Mouse (Mus musculus) heart, adult 18-20 months (tissue): ENCODE data around the gene Psmd2. TPM values are rescaled to one million over a fixed set of nuclear protein-coding genes. Genes with fewer than 3 reads are reported as not detected.

Experiments
- DNase-seq, 2 experiments: peaks; one replicate each; pipeline ENCODE4 v3.0.0; 2021 to 2022; ENCODE audit warnings: mixed read lengths in 1 of 2
- long read RNA-seq, 2 experiments: library from polyadenylated mRNA; stranded (forward); transcript quantifications; one replicate each; pipeline ENCODE4 v2.0.0; 2021
- total RNA-seq, 2 experiments: library from RNA; stranded (reverse); gene quantifications; 2 replicates each; pipeline ENCODE4 v1.2.3; 2021

Gene Psmd2
- total RNA-seq, result 100 to 1,000 TPM; 208 to 217 TPM
- long read RNA-seq, experiment 1, transcript Psmd2-201 (21 exons, 2,961 nt), result major isoform, 228 of 280 reads
- long read RNA-seq, experiment 1, partial matches to known transcripts, result 41 of 280 reads
- long read RNA-seq, experiment 1, other reads (novel, unspliced or antisense), result 11 of 280 reads
- long read RNA-seq, experiment 2, transcript Psmd2-201 (21 exons, 2,961 nt), result major isoform, 88 of 133 reads
- long read RNA-seq, experiment 2, partial matches to known transcripts, result 40 of 133 reads
- long read RNA-seq, experiment 2, other reads (novel, unspliced or antisense), result 5 of 133 reads

DNA sequence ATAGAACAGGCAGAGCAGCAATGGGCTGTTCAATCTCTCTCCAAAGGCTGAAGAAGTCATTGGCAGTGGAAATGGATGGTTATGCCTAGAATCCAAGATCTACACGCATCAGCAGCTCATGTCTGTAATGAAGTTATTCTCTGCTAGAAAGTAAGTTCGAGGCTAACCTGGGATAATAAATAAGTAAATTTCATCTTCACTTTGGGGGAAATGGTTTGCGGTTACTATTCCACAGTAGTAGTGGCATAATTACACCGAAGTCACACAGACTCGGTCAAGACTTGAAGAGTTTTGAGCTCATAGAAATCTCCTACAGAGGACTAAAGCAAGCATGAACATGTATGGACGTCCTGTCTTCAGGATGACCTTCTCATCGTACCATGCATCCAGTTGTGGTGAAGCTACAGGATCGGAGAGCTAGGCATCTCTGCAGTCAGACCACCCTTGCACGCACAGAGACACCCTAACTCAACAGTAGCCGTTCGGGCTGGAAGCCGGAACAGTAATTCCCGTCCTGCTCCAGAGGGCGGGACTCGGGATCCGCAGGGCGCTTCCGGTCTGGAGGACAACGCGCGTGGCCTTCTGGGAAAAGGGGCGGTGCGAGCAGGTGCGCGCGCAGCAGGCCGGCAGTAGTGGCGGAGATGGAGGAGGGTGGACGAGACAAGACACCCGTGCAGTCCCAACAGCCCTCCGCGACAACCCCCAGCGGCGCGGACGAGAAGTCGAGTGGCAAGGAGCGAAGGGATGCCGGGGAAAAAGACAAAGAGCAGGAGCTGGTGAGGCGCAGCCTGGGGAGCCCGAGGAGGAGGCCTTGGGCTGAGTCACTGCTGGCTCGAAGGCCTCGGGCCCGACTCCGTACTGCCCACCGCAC, at the start of gene Psmd2:
Gene Psmd2 (plus strand): TSS at position 577 of the 871 bp plus-strand sequence.
- peak; percentile 97 to 99 for DNase-seq

- DNase-seq, result no peak
Measured at GRCm38 (mm10) chr16:20604705-20605104, 46.7 kb upstream of the Psmd2 start.

DNA sequence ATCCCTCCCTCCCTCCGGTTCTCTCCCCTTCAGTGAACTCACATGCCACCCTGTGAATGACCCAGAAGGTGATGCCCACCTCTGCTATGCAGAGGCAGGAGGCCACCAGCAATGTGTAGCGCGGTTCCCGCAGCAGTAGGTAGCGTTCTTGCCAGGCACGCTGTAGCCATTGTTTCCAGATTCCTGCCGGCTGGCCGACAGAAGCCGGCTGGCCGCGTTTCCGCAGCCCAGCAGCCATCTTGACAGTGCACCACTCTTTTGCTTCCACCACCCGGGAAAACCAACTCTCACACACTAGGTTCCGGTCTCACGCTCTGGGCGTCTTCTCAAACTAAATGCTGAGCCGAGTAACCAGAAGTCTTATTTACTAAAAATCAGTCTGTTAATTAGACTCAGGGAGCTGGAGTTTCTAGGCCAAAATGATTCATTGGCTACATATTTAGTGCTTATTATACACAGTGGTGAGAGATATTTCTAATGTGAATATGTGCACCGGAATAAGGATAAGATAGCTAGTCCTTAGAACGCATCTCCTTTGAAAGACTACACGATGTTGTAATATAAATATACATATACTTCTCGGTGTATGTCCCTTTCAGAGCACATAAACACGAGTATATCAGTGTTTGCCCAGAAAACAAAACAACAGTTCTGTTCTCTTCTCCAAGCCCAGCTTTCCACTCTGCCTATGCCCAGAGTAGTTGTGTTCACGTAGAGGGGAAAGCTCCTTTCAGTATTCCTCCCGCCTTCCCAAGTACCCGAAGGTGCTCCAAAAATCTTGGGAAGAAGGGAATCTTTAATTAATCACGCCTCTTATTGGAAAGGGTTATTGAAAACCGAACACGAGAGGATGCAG, 40.7 kb upstream of the Psmd2 start:
- peak; percentile 73 to 86 for DNase-seq

DNA sequence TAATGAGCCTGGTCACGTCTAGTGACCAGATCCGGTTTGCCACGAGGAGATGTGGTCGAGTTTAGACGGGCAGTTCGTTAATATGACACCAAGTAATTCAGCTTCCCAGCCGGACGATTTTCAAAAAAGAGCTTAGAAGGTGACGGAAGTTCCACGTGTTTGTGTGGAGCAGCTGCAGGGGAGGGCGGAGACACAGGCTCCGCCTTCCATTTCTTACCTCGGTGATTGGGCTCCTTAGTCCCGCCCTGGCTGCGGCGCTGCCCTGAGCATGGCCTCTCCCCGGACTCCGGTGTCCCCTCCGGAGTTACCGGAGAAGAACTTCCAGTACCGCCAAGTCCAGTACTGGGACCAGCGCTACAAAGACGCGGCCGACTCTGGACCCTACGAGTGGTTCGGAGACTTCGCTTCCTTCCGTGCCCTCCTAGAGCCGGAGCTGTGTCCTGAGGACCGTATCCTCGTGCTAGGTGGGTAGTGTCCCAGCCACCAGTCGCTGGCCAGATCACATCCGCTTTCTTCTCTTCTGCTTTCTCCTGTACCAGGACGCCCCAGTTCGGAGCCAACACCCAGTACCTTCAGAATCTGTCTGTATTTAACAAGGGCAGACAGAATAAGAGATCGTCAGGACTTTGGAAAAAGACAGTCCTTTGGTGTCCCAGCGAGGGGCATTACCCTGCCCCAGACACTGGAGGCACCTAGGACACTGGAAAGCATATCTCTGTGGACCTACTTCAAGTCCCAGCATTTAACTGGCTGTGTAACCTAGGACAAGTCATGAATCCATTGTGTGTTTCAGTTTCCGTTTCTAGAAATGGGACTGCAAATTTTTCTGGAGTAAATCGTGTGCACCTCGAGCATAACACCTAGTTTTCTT, 39.9 kb upstream of the Psmd2 start, which contains the start of the genes Eef1akmt4, Gm49333 and Alg3:
Gene Eef1akmt4 (plus strand): TSS at position 237 of the 871 bp plus-strand sequence.
Gene Gm49333 (plus strand): TSS at position 254 of the 871 bp plus-strand sequence.
Gene Alg3 (minus strand): TSS at position 379 of the 871 bp plus-strand sequence.
- peak; percentile 87 to 94 for DNase-seq

GRCm38 (mm10) chr16:20619541-20620398, 31.7 kb upstream of the Psmd2 start:
- peak; percentile 14 to 39 for DNase-seq

GRCm38 (mm10) chr16:20620399-20620735, 31.1 kb upstream of the Psmd2 start:
- DNase-seq, result peak in 1 of 2 experiments; percentile 17

DNA sequence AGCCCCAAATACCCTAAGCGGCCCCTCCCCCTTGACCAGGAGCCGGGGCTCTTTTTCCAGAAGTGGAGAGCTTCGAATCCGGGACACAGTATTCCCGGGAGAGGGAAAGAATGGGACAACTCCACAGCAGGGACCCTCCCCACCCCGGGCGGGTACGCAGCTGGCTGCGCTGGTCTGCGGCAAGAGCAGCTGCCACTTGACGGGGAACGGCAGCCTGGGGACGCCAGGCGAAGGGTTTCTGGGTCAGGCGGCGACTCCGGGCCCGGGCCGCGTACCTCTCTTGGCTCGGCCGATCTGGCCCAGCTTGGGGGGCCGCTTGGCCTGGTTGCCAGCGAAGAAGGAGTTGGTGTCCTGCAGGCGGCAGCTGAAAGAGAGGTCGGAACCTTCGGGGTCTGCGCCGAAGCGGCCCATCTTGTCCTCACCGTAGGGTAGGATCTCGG, 30.7 kb upstream of the Psmd2 start:
- peak in 1 of 2 experiments; percentile 7 for DNase-seq

GRCm38 (mm10) chr16:20621191-20621990, 30.1 kb upstream of the Psmd2 start, which contains the start of gene Camk2n2:
TSS of gene Camk2n2 (minus strand) at chr16:20621287.
- DNase-seq, result peak; percentile 80 to 81

DNA sequence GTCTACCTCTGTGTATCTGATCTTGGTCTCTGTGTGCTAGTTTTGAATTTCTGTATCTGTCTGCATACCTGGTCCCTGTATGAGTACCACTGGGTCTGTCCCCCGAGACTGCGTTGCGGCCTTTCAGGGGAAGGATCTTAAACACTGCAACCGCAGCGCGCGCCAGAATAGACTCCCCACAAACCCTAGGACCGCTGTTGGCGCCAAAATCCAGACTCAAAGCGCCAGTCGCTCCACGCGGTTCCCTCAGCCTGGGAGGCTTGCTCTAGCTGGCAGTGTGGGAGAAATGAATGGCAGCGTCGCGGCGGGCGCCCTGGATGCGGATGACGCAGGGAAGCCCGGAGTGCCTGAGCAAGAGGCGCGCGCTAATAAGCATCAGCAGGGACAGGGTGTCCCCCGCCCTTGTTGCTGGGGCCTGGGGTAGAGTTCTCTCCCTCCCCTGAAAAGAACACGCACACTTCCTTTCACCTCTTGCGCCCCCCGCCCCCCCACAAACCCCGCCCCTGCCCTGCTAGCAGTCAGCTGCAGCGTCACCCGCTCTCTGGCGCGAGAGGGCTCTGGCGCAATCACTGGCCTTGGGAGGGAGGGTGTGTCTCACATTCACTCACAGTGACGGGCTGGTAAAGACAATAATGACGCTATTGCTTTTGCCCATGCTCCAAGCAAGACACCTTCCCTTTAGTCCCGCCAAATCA, 29.3 kb upstream of the Psmd2 start:
- peak; percentile 77 to 78 for DNase-seq

DNA sequence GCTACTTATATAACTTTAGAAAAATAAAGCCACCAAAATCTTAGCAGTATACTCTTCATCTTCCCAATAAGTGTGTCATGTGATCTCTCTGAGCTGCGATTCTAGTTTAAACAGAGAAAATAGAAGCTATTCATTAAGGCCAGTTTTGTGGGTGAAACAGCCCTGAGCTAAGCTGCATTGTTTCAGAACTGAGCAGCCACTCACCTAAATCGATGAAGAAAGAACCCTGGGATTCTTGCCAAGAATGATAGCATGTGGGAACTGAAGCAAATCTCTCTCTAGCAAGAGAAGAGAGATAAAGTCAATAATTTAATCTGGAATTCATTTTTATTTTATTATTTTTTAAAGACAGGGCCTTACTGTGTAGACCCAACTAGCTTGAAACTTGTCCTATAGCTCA, 28.2 kb upstream of the Psmd2 start:
- no peak for DNase-seq

DNA sequence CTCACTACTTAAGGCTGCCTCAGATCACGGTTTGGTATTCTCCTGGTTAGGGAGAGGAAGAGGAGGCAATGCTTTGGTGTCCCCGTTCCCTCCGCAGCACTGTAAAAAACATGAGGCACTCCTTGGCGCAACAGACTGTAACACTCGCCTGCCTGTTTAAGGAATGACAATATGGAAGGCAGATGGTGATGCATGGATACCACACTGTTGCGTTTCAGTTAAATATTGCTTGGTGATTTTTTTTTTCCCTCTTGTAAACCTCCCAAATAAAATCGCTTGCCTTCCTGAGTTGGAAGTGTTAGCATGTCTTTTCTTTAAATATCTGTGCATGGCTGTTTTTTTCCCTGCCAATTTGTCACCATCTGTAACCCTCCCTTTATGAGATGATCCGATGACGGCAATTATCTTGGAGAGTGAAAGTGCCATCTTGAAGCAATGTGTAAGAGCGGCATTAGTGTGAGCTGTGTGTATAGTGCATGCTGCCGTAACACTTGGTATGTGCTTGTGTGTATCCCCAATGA, 22.5 kb upstream of the Psmd2 start:
- no peak for DNase-seq

DNA sequence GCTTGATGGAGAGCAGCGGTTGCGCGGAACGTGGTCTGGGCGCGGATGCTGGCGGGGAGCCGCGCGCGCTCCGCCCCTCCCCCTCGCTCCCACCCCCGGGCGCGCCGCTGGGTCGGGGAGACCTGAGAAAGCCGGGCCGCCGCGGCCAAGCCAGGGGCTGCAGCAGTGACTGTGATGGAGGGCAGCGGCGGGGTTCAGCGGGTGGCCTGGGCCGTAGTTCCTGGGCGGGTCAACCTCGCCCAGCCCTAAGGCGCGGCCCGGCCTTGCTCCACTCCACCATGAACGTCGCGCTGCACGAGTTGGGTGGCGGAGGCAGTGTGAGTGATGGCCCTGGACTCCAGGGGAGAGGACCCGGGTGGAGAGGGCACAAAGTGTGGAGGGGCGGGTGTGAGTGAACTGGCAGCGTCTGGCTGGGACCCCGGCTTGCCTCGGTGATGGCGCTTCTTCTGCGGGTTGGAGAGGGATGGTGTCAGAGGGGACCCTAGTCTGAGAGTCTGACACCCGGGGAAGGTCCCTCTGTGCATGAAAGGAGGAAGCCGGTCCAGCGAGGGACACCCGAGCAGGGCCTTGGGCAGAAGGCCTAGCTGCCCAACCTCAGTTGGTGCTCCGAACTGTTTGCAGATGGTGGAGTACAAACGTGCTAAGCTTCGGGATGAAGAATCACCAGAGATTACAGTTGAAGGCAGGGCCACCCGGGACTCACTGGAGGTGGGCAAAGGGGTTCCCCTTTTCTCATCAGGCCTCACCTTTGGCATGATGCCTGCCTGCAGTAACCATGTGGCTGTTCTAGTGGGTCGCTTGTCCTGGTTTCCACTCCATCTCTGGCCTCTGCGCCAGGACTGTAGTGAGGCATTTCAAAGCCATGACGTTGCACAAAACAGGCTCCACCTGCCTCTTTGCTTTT, 21.5 kb upstream of the Psmd2 start, which contains the start of gene Ece2:
Gene Ece2 (plus strand): TSS at position 98 of the 904 bp plus-strand sequence.
- peak in 1 of 2 experiments; percentile 22 for DNase-seq

GRCm38 (mm10) chr16:20637410-20637809, 14.0 kb upstream of the Psmd2 start:
- DNase-seq, result no peak

DNA sequence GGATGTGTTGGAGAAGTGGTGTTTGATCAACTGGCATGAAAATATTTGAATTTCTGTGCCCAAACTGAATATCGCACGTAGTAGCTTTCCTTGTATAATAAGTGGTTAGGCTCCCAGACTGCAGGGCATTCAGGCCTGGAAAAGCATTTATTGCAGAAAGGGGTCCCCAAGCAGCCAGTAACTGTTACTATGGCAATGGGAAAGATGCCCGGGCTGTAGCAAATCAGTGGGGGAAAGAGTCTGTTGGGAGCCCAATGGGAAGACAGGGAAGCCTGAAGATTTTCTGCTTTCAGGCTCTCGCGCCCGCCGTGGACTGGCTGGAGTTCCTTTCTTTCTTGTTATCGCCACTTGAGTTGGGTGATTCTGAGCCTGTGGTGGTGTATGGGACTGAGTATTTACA, 13.1 kb upstream of the Psmd2 start:
- no peak for DNase-seq

DNA sequence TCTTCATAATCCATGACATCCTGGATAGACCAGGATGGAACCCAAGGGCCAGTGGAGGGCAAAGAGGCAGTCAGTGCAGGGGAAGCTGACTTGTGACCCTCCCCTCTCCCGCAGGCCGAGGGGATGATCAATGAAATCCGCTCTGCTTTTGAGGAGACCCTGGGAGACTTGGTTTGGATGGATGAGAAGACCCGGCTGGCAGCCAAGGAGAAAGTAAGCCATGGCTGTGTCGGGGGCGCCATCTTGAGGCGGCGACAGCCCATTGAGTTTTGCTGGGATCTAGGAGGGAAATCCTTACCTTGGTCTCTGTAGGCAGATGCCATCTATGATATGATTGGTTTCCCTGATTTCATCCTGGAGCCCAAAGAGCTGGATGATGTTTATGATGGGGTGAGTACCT, 9.3 kb upstream of the Psmd2 start:
- peak; percentile 58 to 82 for DNase-seq

- no peak for DNase-seq
Measured at GRCm38 (mm10) chr16:20643911-20644310, 7.5 kb upstream of the Psmd2 start.

DNA sequence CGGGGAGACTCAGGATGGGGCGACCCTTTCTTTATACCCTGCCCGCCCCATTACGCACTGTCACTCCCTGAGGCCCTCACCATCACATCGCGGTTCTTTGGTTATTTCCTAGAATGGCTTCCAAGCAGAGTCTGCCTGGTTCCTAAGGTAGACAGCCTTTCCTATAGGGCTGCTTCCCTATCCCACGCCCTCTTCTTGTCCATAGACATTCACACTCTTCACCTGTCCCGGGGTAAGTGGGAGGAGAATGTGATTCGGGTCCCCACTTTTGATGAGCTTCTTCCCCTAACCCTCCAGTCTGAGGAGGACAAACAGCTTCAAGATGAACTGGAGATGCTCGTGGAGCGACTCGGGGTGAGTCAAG, 477 bp downstream of the Psmd2 start:
- DNase-seq, result no peak
